Mouse (Mus musculus) CH12.LX (cell line): Measurements from ENCODE around the gene Tnpo2. TPM values are rescaled to one million over a fixed set of nuclear protein-coding genes. Genes with fewer than 3 reads are reported as not detected.

ENCODE experiments used
- DNase-seq: peaks from one replicate; pipeline ENCODE4 v3.0.0-alpha.2; 2013; ENCODE audit errors: extremely low read depth
- H3K27ac ChIP-seq: 2 replicates; pipeline ENCODE4 v1.5.1; 2012; ENCODE audit warnings: low read depth, mild to moderate bottlenecking, control low read depth, moderate library complexity; ENCODE audit not compliant: insufficient read depth
- H3K27me3 ChIP-seq: replicated peaks from 2 replicates; pipeline ENCODE3; 2012; ENCODE audit warnings: inconsistent platforms
- H3K36me3 ChIP-seq, 2 experiments: replicated peaks in 1 of 2; 2 replicates each; pipeline versions ENCODE3 to v1.6.1; 2012; ENCODE audit warnings: inconsistent platforms in 1 of 2, low read length in 1 of 2, mild to moderate bottlenecking in 1 of 2, mixed read lengths in 1 of 2, moderate library complexity in 1 of 2; ENCODE audit not compliant: control insufficient read depth in 1 of 2, insufficient read depth in 1 of 2
- H3K4me1 ChIP-seq, 2 experiments: 2 replicates each; pipeline ENCODE4 v1.6.1; 2012; ENCODE audit warnings: inconsistent platforms in 1 of 2, moderate library complexity in 1 of 2; ENCODE audit not compliant: insufficient read depth in 2 of 2, control insufficient read depth in 1 of 2
- H3K4me2 ChIP-seq: 2 replicates; pipeline ENCODE4 v1.6.1; 2012; ENCODE audit warnings: low read depth, mild to moderate bottlenecking, control low read depth; ENCODE audit not compliant: poor library complexity, insufficient read depth, severe bottlenecking
- H3K4me3 ChIP-seq, 3 experiments: fragments of 150-350 bp in 1 of 3; sonication (generic) in 1 of 3; replicated peaks in 1 of 3; 2 replicates each; pipeline versions ENCODE3 to v1.5.1; 2011 to 2012; ENCODE audit warnings: low read depth in 2 of 3, low read length in 2 of 3, mild to moderate bottlenecking in 2 of 3, moderate library complexity in 2 of 3, control low read depth in 1 of 3, improper control_type of control experiment in 1 of 3, inconsistent platforms in 1 of 3, mixed read lengths in 1 of 3; ENCODE audit not compliant: poor library complexity in 1 of 3
- H3K79me2 ChIP-seq: replicated peaks from 2 replicates; pipeline ENCODE4 v1.6.1; 2012; ENCODE audit warnings: mild to moderate bottlenecking, moderate library complexity; ENCODE audit not compliant: control insufficient read depth, poor library complexity, insufficient read depth, severe bottlenecking; ENCODE audit errors: extremely low read depth
- H3K9ac ChIP-seq: 2 replicates; pipeline ENCODE4 v1.6.1; 2012; ENCODE audit warnings: low read depth, mild to moderate bottlenecking, control low read depth, moderate library complexity; ENCODE audit not compliant: insufficient read depth
- H3K9me3 ChIP-seq: replicated peaks from 2 replicates; pipeline ENCODE3; 2012; ENCODE audit warnings: low read length, inconsistent platforms, mixed read lengths
- BHLHE40 ChIP-seq: IDR thresholded peaks from 2 replicates; pipeline ENCODE4 v1.6.1; 2011; ENCODE audit warnings: mild to moderate bottlenecking, low read depth, low read length, improper control_type of control experiment
- CHD2 ChIP-seq: IDR thresholded peaks from 2 replicates; pipeline ENCODE4 v1.6.1; 2011; ENCODE audit warnings: low read length, improper control_type of control experiment
- CTCF ChIP-seq, 2 experiments: IDR thresholded peaks in 1 of 2; conservative IDR thresholded peaks in 1 of 2; 2 replicates each; pipeline ENCODE4 v1.5.1; 2011 to 2012; ENCODE audit warnings: low read depth in 2 of 2, low read length in 2 of 2, improper control_type of control experiment in 1 of 2, inconsistent platforms in 1 of 2, mild to moderate bottlenecking in 1 of 2, moderate library complexity in 1 of 2
- EP300 ChIP-seq: IDR thresholded peaks from 2 replicates; pipeline ENCODE4 v1.6.1; 2011; ENCODE audit warnings: low read length, improper control_type of control experiment
- ETS1 ChIP-seq: conservative IDR thresholded peaks from 2 replicates; pipeline ENCODE4 v1.6.1; 2012; ENCODE audit warnings: low read depth, mild to moderate bottlenecking, inconsistent platforms, low read length, improper control_type of control experiment, moderate library complexity
- GABPA ChIP-seq: IDR thresholded peaks from 2 replicates; pipeline ENCODE4 v1.6.1; 2012; ENCODE audit warnings: low read depth, low read length, improper control_type of control experiment, inconsistent platforms; ENCODE audit not compliant: insufficient replicate concordance
- HCFC1 ChIP-seq: IDR thresholded peaks from 2 replicates; pipeline ENCODE4 v1.6.1; 2012; ENCODE audit warnings: low read depth, mild to moderate bottlenecking, inconsistent platforms, low read length, improper control_type of control experiment
- IRF4 ChIP-seq: IDR thresholded peaks from 2 replicates; pipeline ENCODE4 v1.6.1; 2014; ENCODE audit warnings: low read depth, mild to moderate bottlenecking, inconsistent platforms, low read length, improper control_type of control experiment
- JUN ChIP-seq: IDR thresholded peaks from 2 replicates; pipeline ENCODE4 v1.6.1; 2011; ENCODE audit warnings: low read depth, mild to moderate bottlenecking, low read length, improper control_type of control experiment, moderate library complexity; ENCODE audit not compliant: insufficient read depth
- JUND ChIP-seq: conservative IDR thresholded peaks from 2 replicates; pipeline ENCODE4 v1.6.1; 2011; ENCODE audit warnings: low read depth, low read length, improper control_type of control experiment
- MAFK ChIP-seq: IDR thresholded peaks from 2 replicates; pipeline ENCODE4 v1.6.1; 2011; ENCODE audit warnings: low read length, improper control_type of control experiment; ENCODE audit not compliant: insufficient replicate concordance
- MEF2A ChIP-seq: IDR thresholded peaks from 2 replicates; pipeline ENCODE4 v1.6.1; 2014; ENCODE audit warnings: low read depth, mild to moderate bottlenecking, inconsistent platforms, low read length, improper control_type of control experiment, borderline replicate concordance
- MYC ChIP-seq: IDR thresholded peaks from 2 replicates; pipeline ENCODE4 v1.6.1; 2011; ENCODE audit warnings: low read depth, mild to moderate bottlenecking, improper control_type of control experiment, low read length
- NELFE ChIP-seq: IDR thresholded peaks from 2 replicates; pipeline ENCODE4 v1.6.1; 2011; ENCODE audit warnings: low read depth, low read length, improper control_type of control experiment
- PAX5 ChIP-seq: IDR thresholded peaks from 2 replicates; pipeline ENCODE4 v1.6.1; 2012; ENCODE audit warnings: low read length, inconsistent platforms, mixed read lengths
- POLR2AphosphoS2 ChIP-seq: IDR thresholded peaks from 2 replicates; pipeline ENCODE4 v1.6.1; 2011; ENCODE audit warnings: low read depth, low read length, improper control_type of control experiment
- RAD21 ChIP-seq: IDR thresholded peaks from 2 replicates; pipeline ENCODE4 v1.6.1; 2011; ENCODE audit warnings: low read depth, mild to moderate bottlenecking, low read length, improper control_type of control experiment, moderate library complexity
- SIN3A ChIP-seq: IDR thresholded peaks from 2 replicates; pipeline ENCODE4 v1.6.1; 2012; ENCODE audit warnings: low read length, improper control_type of control experiment, inconsistent platforms
- UBTF ChIP-seq: IDR thresholded peaks from 2 replicates; pipeline ENCODE4 v1.6.1; 2012; ENCODE audit warnings: low read depth, mild to moderate bottlenecking, inconsistent platforms, low read length, improper control_type of control experiment, moderate library complexity
- USF1 ChIP-seq: IDR thresholded peaks from 2 replicates; pipeline ENCODE4 v1.6.1; 2014; ENCODE audit warnings: low read depth, mild to moderate bottlenecking, inconsistent platforms, low read length, improper control_type of control experiment
- USF2 ChIP-seq: conservative IDR thresholded peaks from 2 replicates; pipeline ENCODE4 v1.6.1; 2011; ENCODE audit warnings: low read depth, low read length, improper control_type of control experiment
- ZNF384 ChIP-seq: IDR thresholded peaks from 2 replicates; pipeline ENCODE4 v1.6.1; 2012; ENCODE audit warnings: low read depth, low read length, improper control_type of control experiment, inconsistent platforms
- dilution Hi-C: fragments of 300-500 bp; cut with MboI; formaldehyde crosslinking; loops from 2 replicates; pipeline ENCODE4 v1.14.3; 2020; ENCODE audit warnings: low sequenced_read_pairs; ENCODE audit not compliant: extremely low pct_unique_long_range_greater_than_20kb, extremely low pct_ligation_motif_present
- in situ Hi-C: fragments of 300-500 bp; cut with MboI; formaldehyde crosslinking; loops from 3 replicates; pipeline ENCODE4 v1.14.3; 2019; ENCODE audit warnings: low sequenced_read_pairs, low pct_ligation_motif_present, low pct_unique_long_range_greater_than_20kb, mixed read lengths
- polyA plus RNA-seq: library from polyadenylated mRNA; unstranded; fragments of >175 nt; gene quantifications from 2 replicates; pipeline ENCODE4 v1.2.1, GENCODE M21; 2012; ENCODE audit warnings: low read depth; ENCODE audit not compliant: insufficient read length
- total RNA-seq, 2 experiments: library from RNA; depleted of rRNA; stranded (reverse); fragments of 300-350 nt in 1 of 2; fragments of >200 nt in 1 of 2; gene quantifications; 2 replicates each; pipeline ENCODE4 v1.2.3; 2012 to 2014

Tnpo2 gene
- total and polyA plus RNA-seq, 3 experiments: 36.3 to 57.0 (median 48.0) TPM

DNA sequence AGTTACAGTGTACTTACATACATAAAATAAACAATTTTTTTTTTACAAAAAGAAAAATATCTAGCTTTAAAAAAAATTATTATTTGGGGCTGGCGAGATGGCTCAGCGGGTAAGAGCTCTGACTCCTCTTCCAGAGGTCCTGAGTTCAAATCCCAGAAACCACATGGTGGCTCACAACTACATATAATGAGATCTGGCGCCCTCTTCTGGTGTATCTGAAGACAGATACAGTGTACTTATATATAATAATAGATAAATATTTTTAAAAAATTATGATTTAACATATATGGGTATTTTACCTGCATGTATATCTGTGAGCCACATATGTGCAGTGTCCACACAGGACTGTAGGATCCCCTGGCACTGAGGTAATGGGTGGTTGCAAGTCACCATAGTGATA is 49.5 kb downstream of the Tnpo2 start:
- Histone ChIP-seq H3K9me3 (no peaks in the 10 kb centered on the region), H3K4me2 (no peak overlapping the region), H3K4me1 (peaks cover 7 to 32% of the 10 kb centered on the region in 2 experiments; a peak in 3 of 4 replicates), H3K27me3 (no peaks in the 10 kb centered on the region), H3K36me3 (peaks cover 41 to 52% of the 10 kb centered on the region in 2 experiments), H3K4me3 (no peak overlapping the region), H3K9ac (no peak overlapping the region), H3K79me2 (peaks cover 16% of the 10 kb centered on the region), H3K27ac (no peak overlapping the region)
- in situ Hi-C loops (no loop called here), dilution Hi-C loops (no loop called here)
- TF ChIP-seq USF1 (no peak), RAD21 (peak; percentile 11), UBTF (no peak), CTCF (conservative IDR thresholded peaks at IDR 0.05 in 1 of 2, IDR thresholded peaks at IDR 0.05 in 1 of 2; ENCODE audit: low read depth in 2 of 2, low read length in 2 of 2) (peak in 1 of 2 experiments; percentile 45; a peak in 2 of 4 replicates), USF2 (no peak), MAFK (no peak)
- DNase-seq: no peak

DNA sequence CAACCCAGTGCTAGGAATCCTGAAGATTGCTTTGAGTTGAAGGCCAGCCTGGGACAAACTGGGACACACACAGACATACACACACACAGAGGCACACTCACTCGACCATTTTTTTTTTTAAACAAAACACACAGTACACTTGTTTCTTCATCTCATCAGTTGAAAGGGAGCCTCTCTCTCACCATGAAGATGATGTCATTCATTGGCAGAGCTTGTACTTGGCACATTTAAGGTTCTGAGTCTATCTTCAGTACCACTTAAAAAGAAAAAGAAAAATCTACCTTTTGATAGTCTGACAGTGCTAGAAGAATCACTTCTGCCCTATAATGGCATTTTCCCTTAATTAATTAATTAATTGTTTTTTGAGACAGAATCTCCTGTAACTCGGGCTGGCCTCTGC is 52.1 kb downstream of the Tnpo2 start:
- peaks cover 6 to 14% of the 10 kb centered on the region in 2 experiments; a peak in 3 of 4 replicates for H3K4me1 ChIP-seq
- dilution Hi-C loops: no loop called here
- in situ Hi-C loops: no loop called here
- no peak for TF ChIP-seq HCFC1
- TF ChIP-seq SIN3A: no peak
- TF ChIP-seq GABPA: no peak
- TF ChIP-seq ETS1: no peak
- no peak overlapping the region for H3K4me2 ChIP-seq
- peaks cover 61 to 77% of the 10 kb centered on the region in 2 experiments for H3K36me3 ChIP-seq
- no peak overlapping the region for H3K4me3 ChIP-seq
- DNase-seq: no peak
- H3K27me3 ChIP-seq: no peaks in the 10 kb centered on the region
- H3K9me3 ChIP-seq: no peaks in the 10 kb centered on the region
- no peak overlapping the region for H3K9ac ChIP-seq
- peaks cover 4% of the 10 kb centered on the region; the same call in 1 of the 2 replicates for H3K79me2 ChIP-seq
- H3K27ac ChIP-seq: no peak overlapping the region

DNA sequence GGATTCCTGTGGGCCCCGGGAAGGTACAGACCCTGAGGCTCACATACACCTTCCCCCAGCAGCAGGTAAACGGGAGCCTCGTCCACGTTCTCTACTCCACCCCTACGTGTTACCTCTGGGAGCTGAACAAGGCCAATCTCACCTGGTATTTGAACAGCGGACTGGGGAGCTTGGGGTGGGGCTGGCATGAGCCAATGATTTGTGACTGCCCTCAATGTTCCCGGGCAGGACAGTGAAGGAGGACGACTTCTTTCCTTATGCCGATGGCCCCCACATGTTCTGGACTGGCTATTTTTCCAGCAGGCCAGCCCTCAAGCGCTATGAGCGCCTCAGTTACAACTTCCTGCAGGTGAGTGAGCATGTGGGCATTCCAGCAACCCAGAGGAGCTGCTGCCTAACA is 54.1 kb downstream of the Tnpo2 start:
- H3K4me3 ChIP-seq: no peak overlapping the region
- no peak overlapping the region for H3K4me2 ChIP-seq
- peaks cover 72 to 86% of the 10 kb centered on the region in 2 experiments for H3K36me3 ChIP-seq
- TF ChIP-seq EP300 (no peak), JUN (no peak), BHLHE40 (no peak), IRF4 (no peak), POLR2AphosphoS2 (no peak), NELFE (no peak), CHD2 (no peak), PAX5 (no peak), JUND (no peak), MEF2A (no peak), MYC (no peak), MAFK (no peak), ZNF384 (no peak)
- no peak for DNase-seq
- H3K79me2 ChIP-seq: no peaks in the 10 kb centered on the region
- dilution Hi-C loops: no loop called here
- no peak overlapping the region for H3K9ac ChIP-seq
- no peaks in the 10 kb centered on the region for H3K9me3 ChIP-seq
- in situ Hi-C loops: no loop called here
- no peaks in the 10 kb centered on the region for H3K27me3 ChIP-seq
- no peaks in the 10 kb centered on the region for H3K4me1 ChIP-seq
- H3K27ac ChIP-seq: no peak overlapping the region
